In the genomic region with DNA sequence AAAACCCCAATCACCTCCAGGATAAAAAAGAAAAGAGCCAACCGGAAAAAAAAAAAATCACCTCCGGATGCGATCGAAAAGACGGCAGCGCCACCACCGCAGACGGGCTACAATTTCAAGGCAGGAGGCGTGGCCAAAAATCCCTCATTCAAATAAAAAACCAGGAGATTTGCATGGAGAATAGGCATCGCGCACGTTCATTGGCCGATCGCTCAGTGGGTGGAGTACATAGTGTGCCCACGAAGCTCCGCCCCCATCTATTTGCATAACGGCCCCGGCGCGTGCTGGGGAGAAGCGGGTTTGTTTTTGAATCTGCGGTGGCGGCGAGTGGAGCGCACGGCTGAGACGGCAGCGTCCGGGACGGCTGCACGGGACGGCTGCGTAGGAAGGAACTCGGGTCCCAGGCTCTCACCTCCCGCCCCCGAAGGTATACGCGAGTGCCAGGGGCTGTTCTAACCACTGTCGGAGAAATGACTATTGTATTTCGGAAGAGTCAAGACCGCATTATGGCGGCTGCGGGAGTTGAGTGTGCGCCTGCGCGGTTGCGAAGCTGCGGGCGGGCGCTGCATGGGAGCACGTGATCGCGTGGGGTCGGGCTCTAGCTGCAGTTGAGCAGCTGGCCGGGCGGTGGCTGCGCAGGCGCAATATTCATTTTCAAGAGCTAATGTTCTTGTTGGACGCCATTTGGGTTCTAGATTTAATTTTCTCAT, we compare ENCODE assay signal across 8 mouse cellular contexts. TPM values are rescaled to one million over a fixed set of nuclear protein-coding genes. Genes with fewer than 3 reads are reported as not detected.
A peak's percentile ranks its signal among the peaks of the same experiment; 100 is the strongest.
DNase-seq lines count a peak whose midpoint lies in the region; ATAC-seq lines count a peak whose summit lies in the region.

No protein-coding gene starts in this region.

- peak; percentile 96 for DNase-seq in adrenal gland, adult 2 months
- DNase-seq in embryo, embryonic 11 days = peak; percentile 99
- peak; percentile 96 for DNase-seq in gastrocnemius, postnatal 14 days
- peak; percentile 95 to 97 for DNase-seq in left cerebral cortex, adult 9 months (ENCODE audit: low spot score in 2 of 2)
- DNase-seq in right cerebral cortex, adult 2 months (ENCODE audit: low spot score in 2 of 2) = peak; percentile 94 to 96
- DNase-seq in urinary bladder, postnatal 10 days (ENCODE audit: low spot score) = peak; percentile 79

- peaks cover 39% of the 10 kb centered on the region for H3K4me1 ChIP-seq in megakaryocyte, embryonic 14.5 days

- peak; percentile 80 for ATAC-seq in inflammation-experienced regulatory T-cells, adult 6 months

- intact Hi-C loops in gastrocnemius, postnatal 14 days (cut with DNase I; ENCODE audit: low total_unique reads) = loop anchor here (10.0 kb wide), 1 partner anchor 94 kb away; no protein-coding TSS in a partner anchor

- peak overlapping the region; percentile 96 for H3K4me3 ChIP-seq in megakaryocyte, embryonic 14.5 days (replicated peaks)

- peaks cover 10% of the 10 kb centered on the region for H3K9me3 ChIP-seq in megakaryocyte, embryonic 14.5 days

- H3K27me3 ChIP-seq in megakaryocyte, embryonic 14.5 days (replicated peaks) = no peaks in the 10 kb centered on the region

- peaks cover 27% of the 10 kb centered on the region for H3K36me3 ChIP-seq in megakaryocyte, embryonic 14.5 days (replicated peaks; ENCODE audit: low read length)

RNA-seq across cellular contexts. Expression of a gene that starts 12.7 kb away (rescaled TPM):
- total RNA-seq in adrenal gland, adult 2 months (2021) = 10 to 100 TPM; 60.9 to 62.4 TPM
- 16.4 and 21.6 TPM in 2 replicates for polyA plus RNA-seq in adrenal gland, adult 2 months (2012; rRNA removed)
- 10 to 100 TPM; 32.8 to 51.9 TPM for total RNA-seq in gastrocnemius, postnatal 14 days (2021)
- polyA plus RNA-seq in inflammation-experienced regulatory T-cells, adult 6 months (2017; shearing (Covaris generic)) = 10 to 100 TPM; 79.8 to 94.2 (median 91.2) TPM
- 4.6 and 12.1 TPM in 2 replicates for polyA plus RNA-seq in megakaryocyte, embryonic 14.5 days (2012; ENCODE audit: insufficient read depth, low replicate concordance)

Comparison
In these comparisons a context has a peak if more than half of its experiments do, and no peak if none do; other contexts are left out.
1. Peak in every context shown above with its lines: DNase-seq, ATAC-seq and H3K4me3 ChIP-seq.